Mouse (Mus musculus): ENCODE measurements around the gene Rimbp2. TPM values are rescaled to one million over a fixed set of nuclear protein-coding genes. Genes with fewer than 3 reads are reported as not detected.

The Rimbp2 gene
- polyA plus RNA-seq, 2 experiments: 0.03 to 0.30 TPM

- no peak overlapping the region for H3K4me2 ChIP-seq (replicated peaks; ENCODE audit: low read depth, low read length, severe bottlenecking)
- ATAC-seq (ENCODE audit: low FRiP score, low read depth): no peak
- H3K27ac ChIP-seq (replicated peaks; ENCODE audit: low read depth, low read length): no peak overlapping the region
- no peaks in the 10 kb centered on the region for H3K36me3 ChIP-seq (ENCODE audit: control insufficient read depth, insufficient read depth, low read length)
- 29% methylated on average over 11 of the region's 11 CpGs for WGBS
- no peaks in the 10 kb centered on the region for H3K9me3 ChIP-seq (ENCODE audit: control insufficient read depth, low read length)
- TF ChIP-seq POLR2A (IDR thresholded peaks at IDR 0.05; ENCODE audit: borderline replicate concordance, extremely low read depth, insufficient read depth, insufficient read length): no peak
- DNase-seq (ENCODE audit: low spot score): no peak
- H3K9ac ChIP-seq (ENCODE audit: low read depth, low read length, severe bottlenecking): no peak overlapping the region
- H3K4me1 ChIP-seq (ENCODE audit: control insufficient read depth, insufficient read depth, low read length): no peaks in the 10 kb centered on the region
- H3K4me3 ChIP-seq (replicated peaks; ENCODE audit: low read length): no peak overlapping the region
- H3K27me3 ChIP-seq (ENCODE audit: control insufficient read depth, insufficient read depth, low read length): no peaks in the 10 kb centered on the region
Observed at GRCm38 (mm10) chr5:128813121-128813520, 140.2 kb downstream of the Rimbp2 start.

- Histone ChIP-seq H3K4me1 (ENCODE audit: control insufficient read depth, insufficient read depth, low read length) (no peaks in the 10 kb centered on the region), H3K27me3 (ENCODE audit: control insufficient read depth, insufficient read depth, low read length) (no peaks in the 10 kb centered on the region), H3K27ac (replicated peaks; ENCODE audit: low read depth, low read length) (no peak overlapping the region), H3K9ac (ENCODE audit: low read depth, low read length, severe bottlenecking) (no peak overlapping the region), H3K9me3 (ENCODE audit: control insufficient read depth, low read length) (no peaks in the 10 kb centered on the region), H3K4me2 (replicated peaks; ENCODE audit: low read depth, low read length, severe bottlenecking) (no peak overlapping the region), H3K36me3 (ENCODE audit: control insufficient read depth, insufficient read depth, low read length) (no peaks in the 10 kb centered on the region), H3K4me3 (replicated peaks; ENCODE audit: low read length) (no peak overlapping the region)
- TF ChIP-seq POLR2A (IDR thresholded peaks at IDR 0.05; ENCODE audit: borderline replicate concordance, extremely low read depth, insufficient read depth, insufficient read length): no peak
- DNase-seq (ENCODE audit: low spot score) (no peak), ATAC-seq (ENCODE audit: low FRiP score, low read depth) (no peak)
- WGBS: 76% methylated on average over 6 of the region's 6 CpGs
Observed at GRCm38 (mm10) chr5:128811431-128811830, 141.9 kb downstream of the Rimbp2 start.

GRCm38 (mm10) chr5:128810006-128810405 lies 143.3 kb downstream of the Rimbp2 start:
- H3K36me3 ChIP-seq (ENCODE audit: control insufficient read depth, insufficient read depth, low read length): no peaks in the 10 kb centered on the region
- H3K4me2 ChIP-seq (replicated peaks; ENCODE audit: low read depth, low read length, severe bottlenecking): no peak overlapping the region
- H3K9ac ChIP-seq (ENCODE audit: low read depth, low read length, severe bottlenecking): no peak overlapping the region
- ATAC-seq (ENCODE audit: low FRiP score, low read depth) (no peak), DNase-seq (ENCODE audit: low spot score) (no peak)
- 57% methylated on average over 12 of the region's 12 CpGs for WGBS
- H3K27ac ChIP-seq (replicated peaks; ENCODE audit: low read depth, low read length): no peak overlapping the region
- H3K27me3 ChIP-seq (ENCODE audit: control insufficient read depth, insufficient read depth, low read length): no peaks in the 10 kb centered on the region
- no peaks in the 10 kb centered on the region for H3K4me1 ChIP-seq (ENCODE audit: control insufficient read depth, insufficient read depth, low read length)
- no peaks in the 10 kb centered on the region for H3K9me3 ChIP-seq (ENCODE audit: control insufficient read depth, low read length)
- TF ChIP-seq POLR2A (IDR thresholded peaks at IDR 0.05; ENCODE audit: borderline replicate concordance, extremely low read depth, insufficient read depth, insufficient read length): no peak
- H3K4me3 ChIP-seq (replicated peaks; ENCODE audit: low read length): no peak overlapping the region

- DNase-seq (ENCODE audit: low spot score) (no peak), ATAC-seq (ENCODE audit: low FRiP score, low read depth) (no peak)
- Histone ChIP-seq H3K9me3 (ENCODE audit: control insufficient read depth, low read length) (no peaks in the 10 kb centered on the region), H3K4me3 (replicated peaks; ENCODE audit: low read length) (no peak overlapping the region), H3K36me3 (ENCODE audit: control insufficient read depth, insufficient read depth, low read length) (no peaks in the 10 kb centered on the region), H3K27me3 (ENCODE audit: control insufficient read depth, insufficient read depth, low read length) (no peaks in the 10 kb centered on the region), H3K27ac (replicated peaks; ENCODE audit: low read depth, low read length) (no peak overlapping the region), H3K4me1 (ENCODE audit: control insufficient read depth, insufficient read depth, low read length) (no peaks in the 10 kb centered on the region), H3K4me2 (replicated peaks; ENCODE audit: low read depth, low read length, severe bottlenecking) (no peak overlapping the region), H3K9ac (ENCODE audit: low read depth, low read length, severe bottlenecking) (no peak overlapping the region)
- WGBS: 48% methylated on average over 5 of the region's 5 CpGs
- no peak for TF ChIP-seq POLR2A (IDR thresholded peaks at IDR 0.05; ENCODE audit: borderline replicate concordance, extremely low read depth, insufficient read depth, insufficient read length)
Observed at GRCm38 (mm10) chr5:128809406-128809805, 143.9 kb downstream of the Rimbp2 start.

- Histone ChIP-seq H3K4me1 (ENCODE audit: control insufficient read depth, insufficient read depth, low read length) (no peaks in the 10 kb centered on the region), H3K4me2 (replicated peaks; ENCODE audit: low read depth, low read length, severe bottlenecking) (no peak overlapping the region), H3K4me3 (replicated peaks; ENCODE audit: low read length) (no peak overlapping the region), H3K27me3 (ENCODE audit: control insufficient read depth, insufficient read depth, low read length) (no peaks in the 10 kb centered on the region), H3K36me3 (ENCODE audit: control insufficient read depth, insufficient read depth, low read length) (no peaks in the 10 kb centered on the region), H3K27ac (replicated peaks; ENCODE audit: low read depth, low read length) (no peak overlapping the region), H3K9me3 (ENCODE audit: control insufficient read depth, low read length) (no peaks in the 10 kb centered on the region), H3K9ac (ENCODE audit: low read depth, low read length, severe bottlenecking) (no peak overlapping the region)
- DNase-seq (ENCODE audit: low spot score): no peak
- no peak for TF ChIP-seq POLR2A (IDR thresholded peaks at IDR 0.05; ENCODE audit: borderline replicate concordance, extremely low read depth, insufficient read depth, insufficient read length)
- no peak for ATAC-seq (ENCODE audit: low FRiP score, low read depth)
- 58% methylated on average over 9 of the region's 9 CpGs for WGBS
Observed at GRCm38 (mm10) chr5:128808547-128809182, 144.6 kb downstream of the Rimbp2 start.

Measured in limb, embryonic 14.5 days (tissue).